Mouse (Mus musculus) liver, adult 2 months (tissue): ENCODE data around the gene Cyb5d1. TPM values are rescaled to one million over a fixed set of nuclear protein-coding genes. Genes with fewer than 3 reads are reported as not detected.
A peak's percentile ranks its signal among the peaks of the same experiment; 100 is the strongest.

Experiments
- DNase-seq: peaks from one replicate; pipeline ENCODE4 v3.0.0-alpha.2; 2011; ENCODE audit warnings: low read depth, low spot score; ENCODE audit errors: extremely low read depth
- H3K27ac ChIP-seq: fragments of 200-500 bp; replicated peaks from 2 replicates; pipeline ENCODE4 v1.5.1; 2012; ENCODE audit warnings: low read depth, mild to moderate bottlenecking, control low read depth, inconsistent platforms, low read length; ENCODE audit not compliant: insufficient read depth
- H3K27me3 ChIP-seq: fragments of 200-500 bp; 2 replicates; pipeline ENCODE4 v1.6.1; 2012; ENCODE audit warnings: mild to moderate bottlenecking, moderate library complexity, low read length, inconsistent platforms; ENCODE audit not compliant: control insufficient read depth, insufficient read depth
- H3K36me3 ChIP-seq: fragments of 200-500 bp; 2 replicates; pipeline ENCODE4 v1.6.1; 2012; ENCODE audit warnings: low read length, inconsistent platforms; ENCODE audit not compliant: control insufficient read depth, insufficient read depth
- H3K4me1 ChIP-seq: fragments of 200-500 bp; 2 replicates; pipeline ENCODE4 v1.6.1; 2011; ENCODE audit warnings: low read length; ENCODE audit not compliant: control insufficient read depth, insufficient read depth
- H3K4me3 ChIP-seq: fragments of 200-500 bp; 2 replicates; pipeline ENCODE4 v1.5.1; 2011; ENCODE audit warnings: low read depth, mild to moderate bottlenecking, control low read depth, low read length, moderate library complexity; ENCODE audit not compliant: insufficient read depth
- H3K79me2 ChIP-seq: fragments of 200-500 bp; 2 replicates; pipeline ENCODE4 v1.6.1; 2012; ENCODE audit warnings: inconsistent platforms, mild to moderate bottlenecking, low read length, moderate library complexity; ENCODE audit not compliant: control insufficient read depth, insufficient read depth
- H3K9ac ChIP-seq: fragments of 200-500 bp; 2 replicates; pipeline ENCODE4 v1.6.1; 2012; ENCODE audit warnings: low read depth, mild to moderate bottlenecking, control low read depth, inconsistent platforms, low read length
- CTCF ChIP-seq: fragments of 200-500 bp; IDR thresholded peaks from 2 replicates; pipeline ENCODE4 v1.5.1; 2011; ENCODE audit warnings: low read depth, low read length, control low read depth
- POLR2A ChIP-seq: fragments of 200-500 bp; IDR thresholded peaks from 2 replicates; pipeline ENCODE4 v1.6.1; 2011; ENCODE audit warnings: low read length, control low read depth; ENCODE audit not compliant: insufficient read depth; ENCODE audit errors: extremely low read depth
- WGBS: fragments of 180-500 bp; shearing (Covaris S2); methylation state at CpG from one replicate; pipeline ENCODE4 v1.1.7; 2018; 5-methylcytosine and 5-hydroxymethylcytosine counted together
- polyA plus RNA-seq: library from polyadenylated mRNA; depleted of rRNA; stranded (reverse); fragments of >200 nt; gene quantifications from 2 replicates; pipeline ENCODE4 v1.2.3, GENCODE M21; 2012
- total RNA-seq: library from RNA; depleted of rRNA; stranded (reverse); fragments of >200 nt; gene quantifications from 2 replicates; pipeline ENCODE4 v1.2.3, GENCODE M21; 2014

Gene Cyb5d1
- total and polyA plus RNA-seq, 2 experiments: 21.1 to 40.7 TPM

GRCm38 (mm10) chr11:69390400-69391034 lies 4.9 kb downstream of the Cyb5d1 start:
- no peak overlapping the region for H3K9ac ChIP-seq
- peak; percentile 56 for DNase-seq

GRCm38 (mm10) chr11:69389531-69390399 lies 5.7 kb downstream of the Cyb5d1 start:
- Histone ChIP-seq H3K4me1 (peaks cover 9% of the 10 kb centered on the region), H3K27me3 (no peaks in the 10 kb centered on the region), H3K9ac (no peak overlapping the region), H3K27ac (no peak overlapping the region), H3K36me3 (no peaks in the 10 kb centered on the region), H3K4me3 (no peak overlapping the region), H3K79me2 (no peaks in the 10 kb centered on the region; the same call in 1 of the 2 replicates)
- 37% methylated on average over 14 of the region's 14 CpGs for WGBS
- peak; percentile 83 for DNase-seq
- TF ChIP-seq POLR2A (no peak), CTCF (no peak)

More at GRCm38 (mm10) chr11:69390400-69391034, 4.9 kb downstream of the Cyb5d1 start:
- peaks cover 5% of the 10 kb centered on the region for H3K4me1 ChIP-seq
- TF ChIP-seq POLR2A (no peak), CTCF (peak; percentile 50)
- H3K36me3 ChIP-seq: no peaks in the 10 kb centered on the region
- WGBS: 52% methylated on average over 10 of the region's 10 CpGs
- H3K79me2 ChIP-seq: no peaks in the 10 kb centered on the region; the same call in 1 of the 2 replicates
- H3K4me3 ChIP-seq: no peak overlapping the region
- no peaks in the 10 kb centered on the region for H3K27me3 ChIP-seq
- H3K27ac ChIP-seq: no peak overlapping the region

- 98% methylated on average over 4 of the region's 4 CpGs for WGBS
- Histone ChIP-seq H3K9ac (no peak overlapping the region), H3K36me3 (no peaks in the 10 kb centered on the region), H3K27ac (no peak overlapping the region), H3K27me3 (no peaks in the 10 kb centered on the region), H3K79me2 (no peaks in the 10 kb centered on the region), H3K4me3 (no peak overlapping the region), H3K4me1 (peaks cover 6% of the 10 kb centered on the region)
- DNase-seq: no peak
- TF ChIP-seq POLR2A (no peak), CTCF (no peak)
Observed at GRCm38 (mm10) chr11:69388680-69389079, 6.8 kb downstream of the Cyb5d1 start.

- Histone ChIP-seq H3K36me3 (no peaks in the 10 kb centered on the region), H3K4me3 (no peak overlapping the region), H3K9ac (no peak overlapping the region), H3K79me2 (no peaks in the 10 kb centered on the region), H3K27me3 (no peaks in the 10 kb centered on the region), H3K4me1 (peaks cover 6% of the 10 kb centered on the region), H3K27ac (no peak overlapping the region)
- 82% methylated on average over 7 of the region's 7 CpGs for WGBS
- DNase-seq: no peak
- TF ChIP-seq CTCF: no peak
- TF ChIP-seq POLR2A: no peak
Observed at GRCm38 (mm10) chr11:69386758-69387157, 8.7 kb downstream of the Cyb5d1 start.

GRCm38 (mm10) chr11:69384979-69385378 lies 10.5 kb downstream of the Cyb5d1 start:
- no peak overlapping the region for H3K4me3 ChIP-seq
- no peaks in the 10 kb centered on the region for H3K79me2 ChIP-seq
- TF ChIP-seq POLR2A: no peak
- no peak for TF ChIP-seq CTCF
- no peak overlapping the region for H3K27ac ChIP-seq
- H3K27me3 ChIP-seq: no peaks in the 10 kb centered on the region
- peaks cover 6% of the 10 kb centered on the region for H3K4me1 ChIP-seq
- DNase-seq: peak; percentile 61
- WGBS: 48% methylated on average over 6 of the region's 6 CpGs
- H3K9ac ChIP-seq: no peak overlapping the region
- no peaks in the 10 kb centered on the region for H3K36me3 ChIP-seq
